Mouse (Mus musculus) heart, embryonic 11.5 days (tissue): ENCODE measurements around the gene Ddx39b. TPM values are rescaled to one million over a fixed set of nuclear protein-coding genes. Genes with fewer than 3 reads are reported as not detected.
"Not testable (repeated sequence)": the region's sequence is repeated elsewhere in the genome, so short reads cannot be mapped to it uniquely, and the experiment has no call there.

ENCODE experiments used
- ATAC-seq: fragments of 200-750 bp; cut with Nextera tagmentation; replicated peaks from 2 replicates; pipeline ENCODE4 v1.8.0; 2017; ENCODE audit warnings: moderate library complexity; ENCODE audit not compliant: insufficient number of reproducible peaks, low FRiP score, low TSS enrichment
- H3K27ac ChIP-seq: fragments of 300-500 bp; sonication (generic); 2 replicates; pipeline ENCODE4 v1.5.1; 2014; ENCODE audit warnings: mild to moderate bottlenecking, low read depth, low read length
- H3K27me3 ChIP-seq: fragments of 300-500 bp; sonication (generic); 2 replicates; pipeline ENCODE4 v1.6.1; 2014; ENCODE audit warnings: mild to moderate bottlenecking, low read length, mixed read lengths; ENCODE audit not compliant: control insufficient read depth, insufficient read depth
- H3K36me3 ChIP-seq: fragments of 300-500 bp; sonication (generic); 2 replicates; pipeline ENCODE4 v1.6.1; 2014; ENCODE audit warnings: mild to moderate bottlenecking, low read length, moderate library complexity, mixed read lengths; ENCODE audit not compliant: control insufficient read depth, insufficient read depth
- H3K4me1 ChIP-seq: fragments of 300-500 bp; sonication (generic); 2 replicates; pipeline ENCODE4 v1.6.1; 2014; ENCODE audit warnings: low read length; ENCODE audit not compliant: control insufficient read depth, insufficient read depth
- H3K4me2 ChIP-seq: fragments of 300-500 bp; sonication (generic); 2 replicates; pipeline ENCODE4 v1.6.1; 2014; ENCODE audit warnings: mild to moderate bottlenecking, moderate library complexity
- H3K4me3 ChIP-seq: fragments of 300-500 bp; sonication (generic); 2 replicates; pipeline ENCODE4 v1.5.1; 2014; ENCODE audit warnings: low read depth, low read length
- H3K9ac ChIP-seq: fragments of 300-500 bp; sonication (generic); 2 replicates; pipeline ENCODE4 v1.6.1; 2014; ENCODE audit warnings: mild to moderate bottlenecking, low read depth, low read length, moderate library complexity
- H3K9me3 ChIP-seq: fragments of 300-500 bp; sonication (generic); replicated peaks from 2 replicates; pipeline ENCODE4 v1.6.1; 2016; ENCODE audit warnings: low read length; ENCODE audit not compliant: control insufficient read depth
- WGBS: fragments of 180-500 bp; shearing (Covaris S2); extraction: QIAGEN DNeasy Blood & Tissue Kit; methylation state at CpG from one replicate; pipeline ENCODE4 v1.1.7; 2014; ENCODE audit not compliant: insufficient replicate concordance; 5-methylcytosine and 5-hydroxymethylcytosine counted together
- polyA plus RNA-seq: library from polyadenylated mRNA; unstranded; fragments of >200 nt; fragmentation: Nextera tagmentation; extraction: Ambion mirVana; gene quantifications from 2 replicates; pipeline ENCODE4 v1.2.1, GENCODE M21; 2014

The Ddx39b gene
- polyA plus RNA-seq, 1 experiment from 2014 or later: 318 TPM

GRCm38 (mm10) chr17:35272249-35272648, 30.7 kb downstream of the Ddx39b start:
- no peaks in the 10 kb centered on the region for H3K36me3 ChIP-seq
- no peak overlapping the region for H3K27ac ChIP-seq
- ATAC-seq: no peak
- 53% methylated on average over 3 of the region's 3 CpGs for WGBS
- H3K4me2 ChIP-seq: no peak overlapping the region
- H3K9ac ChIP-seq: no peak overlapping the region
- peaks cover 14% of the 10 kb centered on the region for H3K27me3 ChIP-seq
- H3K4me1 ChIP-seq: no peaks in the 10 kb centered on the region
- H3K4me3 ChIP-seq: no peak overlapping the region
- H3K9me3 ChIP-seq: no peaks in the 10 kb centered on the region

GRCm38 (mm10) chr17:35274770-35275169, 33.2 kb downstream of the Ddx39b start:
- H3K4me3 ChIP-seq: no peak overlapping the region
- H3K27me3 ChIP-seq: peaks cover 18% of the 10 kb centered on the region
- H3K9ac ChIP-seq: no peak overlapping the region
- no peaks in the 10 kb centered on the region for H3K4me1 ChIP-seq
- H3K27ac ChIP-seq: no peak overlapping the region
- no peak for ATAC-seq
- no peaks in the 10 kb centered on the region for H3K9me3 ChIP-seq
- 5% methylated on average over 11 of the region's 11 CpGs for WGBS
- H3K36me3 ChIP-seq: no peaks in the 10 kb centered on the region
- no peak overlapping the region for H3K4me2 ChIP-seq

GRCm38 (mm10) chr17:35276304-35276864, 34.8 kb downstream of the Ddx39b start:
- Histone ChIP-seq H3K9ac (no peak overlapping the region), H3K9me3 (no peaks in the 10 kb centered on the region), H3K4me2 (no peak overlapping the region), H3K27ac (no peak overlapping the region), H3K4me1 (no peaks in the 10 kb centered on the region), H3K4me3 (no peak overlapping the region), H3K36me3 (no peaks in the 10 kb centered on the region), H3K27me3 (peaks cover 18% of the 10 kb centered on the region)
- 18% methylated on average over 13 of the region's 13 CpGs for WGBS
- ATAC-seq: no peak

GRCm38 (mm10) chr17:35278049-35278448, 36.5 kb downstream of the Ddx39b start:
- H3K27me3 ChIP-seq: peaks cover 18% of the 10 kb centered on the region
- ATAC-seq: no peak
- no peaks in the 10 kb centered on the region for H3K4me1 ChIP-seq
- WGBS: 81% methylated on average over 8 of the region's 8 CpGs
- no peaks in the 10 kb centered on the region for H3K9me3 ChIP-seq
- no peak overlapping the region for H3K4me3 ChIP-seq
- H3K4me2 ChIP-seq: no peak overlapping the region
- no peak overlapping the region for H3K9ac ChIP-seq
- H3K36me3 ChIP-seq: no peaks in the 10 kb centered on the region
- no peak overlapping the region for H3K27ac ChIP-seq

GRCm38 (mm10) chr17:35278957-35279688, 37.6 kb downstream of the Ddx39b start:
- WGBS: 77% methylated on average over 13 of the region's 13 CpGs
- no peaks in the 10 kb centered on the region for H3K4me1 ChIP-seq
- no peak overlapping the region for H3K4me2 ChIP-seq
- no peaks in the 10 kb centered on the region for H3K9me3 ChIP-seq
- no peak for ATAC-seq
- H3K27ac ChIP-seq: no peak overlapping the region
- H3K4me3 ChIP-seq: no peak overlapping the region
- no peaks in the 10 kb centered on the region for H3K36me3 ChIP-seq
- no peak overlapping the region for H3K9ac ChIP-seq
- peaks cover 18% of the 10 kb centered on the region for H3K27me3 ChIP-seq

GRCm38 (mm10) chr17:35280276-35280675, 38.7 kb downstream of the Ddx39b start:
- WGBS: 67% methylated on average over 3 of the region's 3 CpGs
- no peaks in the 10 kb centered on the region for H3K36me3 ChIP-seq
- no peak overlapping the region for H3K9ac ChIP-seq
- no peak overlapping the region for H3K4me3 ChIP-seq
- no peak overlapping the region for H3K4me2 ChIP-seq
- ATAC-seq: no peak
- H3K4me1 ChIP-seq: no peaks in the 10 kb centered on the region
- H3K27ac ChIP-seq: no peak overlapping the region
- H3K27me3 ChIP-seq: peaks cover 18% of the 10 kb centered on the region
- H3K9me3 ChIP-seq: no peaks in the 10 kb centered on the region

- H3K9me3 ChIP-seq: no peaks in the 10 kb centered on the region
- H3K36me3 ChIP-seq: no peaks in the 10 kb centered on the region
- H3K27ac ChIP-seq: no peak overlapping the region
- ATAC-seq: no peak
- peaks cover 4% of the 10 kb centered on the region; the same call in 1 of the 2 replicates for H3K27me3 ChIP-seq
- no peak overlapping the region for H3K4me2 ChIP-seq
- H3K9ac ChIP-seq: no peak overlapping the region
- H3K4me3 ChIP-seq: no peak overlapping the region
- no peaks in the 10 kb centered on the region for H3K4me1 ChIP-seq
Observed at GRCm38 (mm10) chr17:35285431-35285830, 43.9 kb downstream of the Ddx39b start.

- H3K27ac ChIP-seq, H3K9ac ChIP-seq, H3K9me3 ChIP-seq, H3K4me3 ChIP-seq, H3K36me3 ChIP-seq, H3K27me3 ChIP-seq, ATAC-seq, H3K4me1 ChIP-seq, H3K4me2 ChIP-seq: not testable (repeated sequence)
- WGBS: 3% methylated on average over 5 of the region's 5 CpGs
Observed at GRCm38 (mm10) chr17:35295796-35296195, 54.2 kb downstream of the Ddx39b start.
